Mouse (Mus musculus): Measurements from ENCODE around the gene Col6a6.

Gene Col6a6

GRCm38 (mm10) chr9:105801463-105801862 lies 26.5 kb downstream of the Col6a6 start:
- in situ Hi-C loops (cut with MboI, MseI) = no loop called here

GRCm38 (mm10) chr9:105800286-105800685 lies 27.7 kb downstream of the Col6a6 start:
- in situ Hi-C loops (cut with MboI, MseI) = no loop called here

DNA sequence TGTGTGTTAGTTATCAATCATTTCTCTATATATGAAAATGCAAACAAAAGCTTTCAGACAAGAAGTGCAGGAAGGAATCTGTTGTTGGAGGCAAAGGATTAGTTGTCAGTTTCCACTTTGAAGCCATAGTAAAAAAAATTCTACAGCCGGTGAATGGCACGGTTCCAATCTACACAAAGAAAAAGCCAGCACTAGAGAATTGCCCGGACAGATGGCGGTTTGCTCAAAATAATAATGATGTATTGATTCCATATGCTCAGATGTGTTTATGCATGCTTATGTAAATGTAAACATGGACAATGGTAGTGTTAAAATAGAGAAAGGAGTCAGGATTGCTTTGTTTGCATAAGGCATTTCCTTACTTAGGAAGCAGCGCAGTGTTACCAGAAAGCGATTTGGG lies 31.8 kb downstream of the Col6a6 start:
- in situ Hi-C loops (cut with MboI, MseI) = no loop called here

DNA sequence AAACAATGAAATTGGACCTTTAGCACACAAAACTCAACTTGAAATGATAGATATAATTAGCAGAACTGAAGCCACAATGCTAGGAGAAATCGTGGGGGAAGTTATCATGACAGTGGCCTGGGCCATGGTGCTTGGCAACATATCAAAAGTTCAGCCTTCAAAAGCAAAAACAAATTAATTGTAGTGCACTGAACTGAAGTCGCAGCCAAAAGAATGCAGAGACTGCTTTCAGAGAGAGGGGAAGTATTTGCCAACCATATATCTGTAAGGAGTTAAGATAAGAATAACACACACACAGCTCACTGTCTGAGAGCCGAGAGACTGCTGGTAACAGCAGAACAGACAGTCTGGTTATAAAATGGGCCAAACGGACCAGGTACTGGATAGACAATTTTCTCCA lies 33.0 kb downstream of the Col6a6 start:
- in situ Hi-C loops (cut with MboI, MseI) = no loop called here

DNA sequence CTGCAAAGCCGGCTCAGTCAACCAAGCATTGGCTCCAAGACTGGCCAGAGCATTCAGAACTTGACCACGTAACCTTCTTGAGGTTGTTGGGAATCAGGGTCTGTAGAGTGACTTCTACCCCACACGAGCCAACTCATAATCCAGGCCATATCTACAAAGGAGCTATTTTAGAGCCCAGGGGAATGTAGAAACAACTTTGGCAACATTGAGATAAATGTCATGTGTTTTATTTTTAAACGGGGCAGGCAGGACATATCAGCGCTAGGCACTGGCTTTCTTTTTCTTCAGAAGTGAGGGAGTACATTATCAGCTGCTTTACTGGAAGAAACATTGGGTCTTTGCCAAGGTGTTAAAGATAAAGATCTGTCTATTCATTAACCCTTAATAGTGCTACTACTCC lies 36.1 kb downstream of the Col6a6 start:
- in situ Hi-C loops (cut with MboI, MseI) = no loop called here

DNA sequence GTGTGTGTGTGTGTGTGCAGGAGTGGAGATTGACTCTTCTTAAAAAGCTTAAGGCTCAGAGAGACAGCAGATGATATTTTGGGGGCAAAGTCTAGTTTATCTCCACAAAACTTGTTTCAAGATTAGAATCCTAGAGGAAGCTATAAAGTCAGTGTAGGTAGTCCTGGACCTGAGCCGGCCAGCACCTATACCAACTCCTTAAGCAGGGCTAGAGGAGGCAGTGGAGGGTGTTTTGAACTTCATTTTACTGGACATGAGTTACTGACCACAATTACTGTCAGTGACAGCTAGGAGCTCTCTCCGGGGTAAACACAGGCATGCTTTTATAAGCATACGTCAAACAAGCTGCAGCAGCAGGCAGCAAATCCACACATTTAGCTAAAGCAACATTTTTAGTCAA lies 39.8 kb downstream of the Col6a6 start:
- in situ Hi-C loops (cut with MboI, MseI) = no loop called here

GRCm38 (mm10) chr9:105787800-105788199 lies 40.2 kb downstream of the Col6a6 start:
- in situ Hi-C loops (cut with MboI, MseI) = no loop called here

GRCm38 (mm10) chr9:105784026-105784425 lies 43.9 kb downstream of the Col6a6 start:
- in situ Hi-C loops (cut with MboI, MseI) = no loop called here

GRCm38 (mm10) chr9:105780696-105781095 lies 47.3 kb downstream of the Col6a6 start:
- in situ Hi-C loops (cut with MboI, MseI) = no loop called here

DNA sequence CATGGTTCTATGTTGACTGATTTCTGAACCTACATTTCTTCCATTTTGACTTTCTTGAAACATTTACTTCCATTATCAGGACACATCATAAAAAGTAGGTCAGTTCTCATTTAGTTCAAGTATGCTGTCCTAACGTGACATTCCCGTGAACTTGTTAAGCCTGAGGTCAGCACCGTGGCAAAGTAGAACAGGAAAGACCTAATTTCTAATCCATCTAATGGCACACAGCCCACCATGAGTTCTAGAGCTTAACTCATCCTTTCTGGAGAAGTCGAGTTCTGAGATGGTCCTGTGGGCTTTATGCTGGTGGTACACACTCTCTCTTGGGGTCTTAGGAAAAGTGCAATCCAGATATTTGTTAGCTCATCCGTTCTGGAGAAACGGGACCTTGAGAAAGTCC lies 49.2 kb downstream of the Col6a6 start:
- in situ Hi-C loops (cut with MboI, MseI) = no loop called here

- in situ Hi-C loops (cut with MboI, MseI) = no loop called here
Measured at GRCm38 (mm10) chr9:105774878-105775277, 53.1 kb downstream of the Col6a6 start.

DNA sequence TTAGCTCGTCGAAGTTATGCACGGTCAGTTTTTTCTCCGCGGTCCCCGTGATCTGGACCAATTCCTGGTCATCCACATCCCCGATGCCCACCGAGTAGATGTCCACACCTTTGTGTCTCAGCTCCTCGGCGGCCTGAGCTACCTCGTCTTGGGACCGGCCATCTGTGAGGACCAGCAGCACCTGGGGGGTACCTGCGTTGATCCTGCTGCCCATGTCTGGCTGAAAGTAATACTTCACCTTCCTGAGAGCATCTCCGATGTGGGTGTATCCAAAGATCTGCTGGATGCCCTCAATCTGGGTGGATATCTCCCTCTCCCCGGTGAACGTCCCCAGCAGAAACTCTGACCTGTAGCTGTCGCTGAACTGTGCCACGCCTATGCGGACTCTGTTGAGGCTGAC lies 53.6 kb downstream of the Col6a6 start:
- in situ Hi-C loops (cut with MboI, MseI) = no loop called here

DNA sequence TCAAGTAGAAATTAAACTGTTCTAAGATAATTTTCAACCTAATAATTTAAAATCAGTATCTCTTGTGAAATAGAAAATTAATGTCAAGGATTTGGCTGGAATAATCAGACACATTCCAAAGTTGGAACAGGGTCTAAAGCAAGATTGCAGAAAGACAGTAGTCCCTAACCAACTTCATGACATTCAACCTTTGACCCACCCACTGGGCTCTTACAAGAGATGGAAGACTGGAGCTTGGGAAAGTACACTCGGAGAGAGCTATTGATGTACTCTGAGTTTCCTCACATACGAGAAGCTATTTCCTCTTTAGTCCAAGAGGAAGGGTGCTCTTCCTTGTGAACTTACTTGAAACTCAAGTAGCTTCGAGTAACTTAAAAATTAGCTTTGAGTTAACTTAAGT lies 56.6 kb downstream of the Col6a6 start:
- in situ Hi-C loops (cut with MboI, MseI) = no loop called here

GRCm38 (mm10) chr9:105770690-105771089 lies 57.3 kb downstream of the Col6a6 start:
- in situ Hi-C loops (cut with MboI, MseI) = no loop called here

DNA sequence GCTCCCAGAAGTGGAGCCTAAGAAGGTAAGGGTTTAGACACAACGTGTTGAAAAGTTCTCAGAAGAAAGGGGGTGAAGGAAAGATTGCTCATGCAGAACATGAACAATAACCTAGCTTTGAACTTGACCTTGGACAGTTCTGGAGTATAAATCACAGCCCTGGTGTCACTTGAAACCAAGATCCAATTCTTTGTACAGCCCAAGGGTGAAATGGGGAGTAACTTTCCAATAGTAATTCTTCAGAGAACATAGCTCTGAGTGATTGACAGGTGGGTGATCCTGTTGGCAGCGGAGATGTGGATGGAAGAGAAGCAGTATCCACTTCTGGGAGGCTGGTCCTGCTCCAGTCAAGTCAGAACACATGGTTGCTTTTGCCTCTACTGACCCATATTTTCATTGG lies 62.1 kb downstream of the Col6a6 start:
- in situ Hi-C loops (cut with MboI, MseI) = no loop called here

- in situ Hi-C loops (cut with MboI, MseI) = no loop called here
Measured at GRCm38 (mm10) chr9:105764681-105765080, 63.3 kb downstream of the Col6a6 start.

- in situ Hi-C loops (cut with MboI, MseI) = no loop called here
Measured at GRCm38 (mm10) chr9:105764127-105764526, 63.8 kb downstream of the Col6a6 start.

- in situ Hi-C loops (cut with MboI, MseI) = no loop called here
Measured at GRCm38 (mm10) chr9:105763625-105764024, 64.3 kb downstream of the Col6a6 start.

- in situ Hi-C loops (cut with MboI, MseI) = no loop called here
Measured at GRCm38 (mm10) chr9:105762274-105762673, 65.7 kb downstream of the Col6a6 start.

- in situ Hi-C loops (cut with MboI, MseI) = no loop called here
Measured at GRCm38 (mm10) chr9:105758861-105759260, 69.1 kb downstream of the Col6a6 start.

DNA sequence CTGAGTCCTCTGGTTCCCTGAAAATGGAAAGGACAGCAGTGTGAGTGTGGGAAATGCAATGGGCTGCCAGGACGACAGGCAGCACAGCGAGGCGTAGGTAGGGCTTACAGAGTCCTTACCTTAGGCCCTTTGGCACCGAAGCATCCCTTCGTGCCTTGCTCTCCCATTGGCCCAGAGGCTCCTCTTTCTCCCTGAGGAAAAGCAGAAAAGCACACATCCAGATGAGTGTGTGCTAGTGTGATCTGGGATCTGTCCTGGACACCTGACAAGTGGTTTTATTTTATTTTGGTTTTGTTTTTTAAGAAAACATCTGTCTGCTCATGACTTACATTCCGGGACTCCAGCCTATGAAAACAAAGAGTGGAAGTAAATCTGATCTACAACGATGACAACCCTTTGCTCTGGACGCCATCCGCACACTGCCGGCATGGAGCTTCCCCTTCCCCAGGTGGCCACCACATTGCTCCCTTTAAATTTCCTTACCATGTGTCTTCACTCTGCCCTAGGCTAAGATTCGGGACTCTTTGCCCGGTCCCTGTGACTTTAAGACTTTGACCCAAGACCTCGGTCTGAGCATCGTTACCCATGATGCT lies 69.7 kb downstream of the Col6a6 start:
- in situ Hi-C loops (cut with MboI, MseI) = no loop called here

GRCm38 (mm10) chr9:105754256-105754655 lies 73.7 kb downstream of the Col6a6 start:
- in situ Hi-C loops (cut with MboI, MseI) = no loop called here

DNA sequence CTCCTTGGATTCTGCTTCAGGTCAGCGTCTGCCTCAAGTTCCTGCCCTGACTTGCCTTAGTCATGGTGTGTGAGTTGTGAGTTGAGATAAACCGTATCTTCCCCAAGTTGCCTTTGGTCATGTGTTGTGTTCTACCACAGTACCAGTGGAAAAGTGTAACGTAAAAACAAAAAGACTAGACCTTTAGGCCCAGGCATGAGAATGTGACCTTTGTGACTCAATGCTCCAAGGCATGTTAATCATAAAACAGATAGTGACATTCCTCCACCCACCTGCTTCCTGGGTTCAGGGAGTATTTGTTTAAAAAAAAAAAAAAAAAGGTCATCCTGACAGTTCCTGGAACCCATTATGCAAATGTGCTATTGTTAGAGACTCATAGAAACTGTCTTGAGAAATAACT lies 82.1 kb downstream of the Col6a6 start:
- in situ Hi-C loops (cut with MboI, MseI) = no loop called here

- in situ Hi-C loops (cut with MboI, MseI) = no loop called here
Measured at GRCm38 (mm10) chr9:105740413-105740812, 87.5 kb downstream of the Col6a6 start.
